Mouse (Mus musculus): ENCODE data around the gene Acnat1.

- TF ChIP-seq CTCF (conservative IDR thresholded peaks at IDR 0.05; ENCODE audit: insufficient read depth, insufficient read length, low read depth, low read length) (no peak), POLR2A (IDR thresholded peaks at IDR 0.05; ENCODE audit: low read depth, low read length) (no peak)
Observed at GRCm38 (mm10) chr4:49469435-49470151, 4.1 kb downstream of the Acnat1 start.

Data from kidney, adult 2 months (tissue).